Mouse (Mus musculus): ENCODE measurements around the gene Faf1. TPM values are rescaled to one million over a fixed set of nuclear protein-coding genes. Genes with fewer than 3 reads are reported as not detected.

Gene Faf1
- total RNA-seq, 1 experiment: 52.3 TPM

- Histone ChIP-seq H3K27ac (ENCODE audit: insufficient read depth, low read depth, low read length, poor library complexity, severe bottlenecking) (no peak overlapping the region), H3K36me3 (ENCODE audit: control insufficient read depth, insufficient read depth, low read length, poor library complexity, severe bottlenecking) (no peaks in the 10 kb centered on the region), H3K4me1 (ENCODE audit: control insufficient read depth in 2 of 2, insufficient read depth in 2 of 2, low read length in 2 of 2, poor library complexity in 1 of 2) (peaks cover 0 to 14% of the 10 kb centered on the region in 2 experiments; a peak in 1 of 4 replicates), H3K9ac (ENCODE audit: insufficient read depth, low read depth, low read length, poor library complexity, severe bottlenecking) (no peak overlapping the region; the same call in 1 of the 2 replicates), H3K9me3 (ENCODE audit: control insufficient read depth, insufficient read depth, low read depth, low read length) (no peaks in the 10 kb centered on the region), H3K4me3 (ENCODE audit: insufficient read depth in 1 of 2, low read depth in 1 of 2, low read length in 2 of 2, poor library complexity in 1 of 2, severe bottlenecking in 1 of 2) (peak overlapping the region; percentile 34 to 66)
- DNase-seq (ENCODE audit: low read depth, low spot score): no peak
- TF ChIP-seq ZC3H11A (IDR thresholded peaks at IDR 0.05; ENCODE audit: borderline replicate concordance, low read depth, low read length) (no peak), HCFC1 (IDR thresholded peaks at IDR 0.05; ENCODE audit: borderline replicate concordance, insufficient read depth, low read length) (no peak)
- in situ Hi-C loops (cut with MboI; ENCODE audit: low sequenced_read_pairs in 2 of 2, unreplicated experiment in 2 of 2): loop anchor here in 1 of 2 experiments (5.0 kb wide), 1 partner anchor 323 kb away; no protein-coding TSS in a partner anchor
Measured at GRCm38 (mm10) chr4:109980321-109981082, 304.1 kb downstream of the Faf1 start.

GRCm38 (mm10) chr4:109981083-109981870 lies 304.9 kb downstream of the Faf1 start:
- Histone ChIP-seq H3K4me1 (ENCODE audit: control insufficient read depth in 2 of 2, insufficient read depth in 2 of 2, low read length in 2 of 2, poor library complexity in 1 of 2) (peaks cover 0 to 14% of the 10 kb centered on the region in 2 experiments; a peak in 1 of 4 replicates), H3K9ac (ENCODE audit: insufficient read depth, low read depth, low read length, poor library complexity, severe bottlenecking) (no peak overlapping the region; the same call in 1 of the 2 replicates), H3K27ac (ENCODE audit: insufficient read depth, low read depth, low read length, poor library complexity, severe bottlenecking) (no peak overlapping the region), H3K4me3 (ENCODE audit: insufficient read depth in 1 of 2, low read depth in 1 of 2, low read length in 2 of 2, poor library complexity in 1 of 2, severe bottlenecking in 1 of 2) (peak overlapping the region in 1 of 2 experiments; percentile 52; a peak in 2 of 4 replicates), H3K36me3 (ENCODE audit: control insufficient read depth, insufficient read depth, low read length, poor library complexity, severe bottlenecking) (no peaks in the 10 kb centered on the region), H3K9me3 (ENCODE audit: control insufficient read depth, insufficient read depth, low read depth, low read length) (no peaks in the 10 kb centered on the region)
- no peak for TF ChIP-seq MAFK (IDR thresholded peaks at IDR 0.05; ENCODE audit: insufficient read depth, low read depth, low read length)
- no peak for TF ChIP-seq HCFC1 (IDR thresholded peaks at IDR 0.05; ENCODE audit: borderline replicate concordance, insufficient read depth, low read length)
- TF ChIP-seq ZNF384 (IDR thresholded peaks at IDR 0.05; ENCODE audit: low read depth, low read length): no peak
- TF ChIP-seq ZC3H11A (IDR thresholded peaks at IDR 0.05; ENCODE audit: borderline replicate concordance, low read depth, low read length): no peak
- TF ChIP-seq CHD2 (IDR thresholded peaks at IDR 0.05; ENCODE audit: low read depth, low read length): no peak
- no peak for DNase-seq (ENCODE audit: low read depth, low spot score)
- in situ Hi-C loops (cut with MboI; ENCODE audit: low sequenced_read_pairs in 2 of 2, unreplicated experiment in 2 of 2): loop anchor here in 1 of 2 experiments (5.0 kb wide), 1 partner anchor 324 kb away; no protein-coding TSS in a partner anchor

GRCm38 (mm10) chr4:109981871-109982680 lies 305.7 kb downstream of the Faf1 start:
- in situ Hi-C loops (cut with MboI; ENCODE audit: low sequenced_read_pairs in 2 of 2, unreplicated experiment in 2 of 2): loop anchor here in 1 of 2 experiments (5.0 kb wide), 1 partner anchor 325 kb away; no protein-coding TSS in a partner anchor
- Histone ChIP-seq H3K4me3 (ENCODE audit: insufficient read depth in 1 of 2, low read depth in 1 of 2, low read length in 2 of 2, poor library complexity in 1 of 2, severe bottlenecking in 1 of 2) (peak overlapping the region in 1 of 2 experiments; percentile 52; a peak in 3 of 4 replicates), H3K27ac (ENCODE audit: insufficient read depth, low read depth, low read length, poor library complexity, severe bottlenecking) (no peak overlapping the region), H3K36me3 (ENCODE audit: control insufficient read depth, insufficient read depth, low read length, poor library complexity, severe bottlenecking) (no peaks in the 10 kb centered on the region), H3K9me3 (ENCODE audit: control insufficient read depth, insufficient read depth, low read depth, low read length) (no peaks in the 10 kb centered on the region), H3K9ac (ENCODE audit: insufficient read depth, low read depth, low read length, poor library complexity, severe bottlenecking) (peak overlapping the region; percentile 42), H3K4me1 (ENCODE audit: control insufficient read depth in 2 of 2, insufficient read depth in 2 of 2, low read length in 2 of 2, poor library complexity in 1 of 2) (peaks cover 0 to 12% of the 10 kb centered on the region in 2 experiments; a peak in 1 of 4 replicates)
- DNase-seq (ENCODE audit: low read depth, low spot score): no peak
- TF ChIP-seq ZC3H11A (IDR thresholded peaks at IDR 0.05; ENCODE audit: borderline replicate concordance, low read depth, low read length) (no peak), HCFC1 (IDR thresholded peaks at IDR 0.05; ENCODE audit: borderline replicate concordance, insufficient read depth, low read length) (no peak)

- no peaks in the 10 kb centered on the region for H3K9me3 ChIP-seq (ENCODE audit: control insufficient read depth, insufficient read depth, low read depth, low read length)
- H3K4me3 ChIP-seq (ENCODE audit: insufficient read depth in 1 of 2, low read depth in 1 of 2, low read length in 2 of 2, poor library complexity in 1 of 2, severe bottlenecking in 1 of 2): peak overlapping the region in 1 of 2 experiments; percentile 52; a peak in 2 of 4 replicates
- peak overlapping the region; percentile 34; the same call in 1 of the 2 replicates for H3K9ac ChIP-seq (ENCODE audit: insufficient read depth, low read depth, low read length, poor library complexity, severe bottlenecking)
- H3K4me1 ChIP-seq (ENCODE audit: control insufficient read depth in 2 of 2, insufficient read depth in 2 of 2, low read length in 2 of 2, poor library complexity in 1 of 2): peaks cover 0 to 11% of the 10 kb centered on the region in 2 experiments; a peak in 1 of 4 replicates
- in situ Hi-C loops (cut with MboI; ENCODE audit: low sequenced_read_pairs in 2 of 2, unreplicated experiment in 2 of 2): loop anchor here in 1 of 2 experiments (5.0 kb wide), 1 partner anchor 325 kb away; no protein-coding TSS in a partner anchor
- no peak for TF ChIP-seq ZC3H11A (IDR thresholded peaks at IDR 0.05; ENCODE audit: borderline replicate concordance, low read depth, low read length)
- no peak for TF ChIP-seq CHD2 (IDR thresholded peaks at IDR 0.05; ENCODE audit: low read depth, low read length)
- TF ChIP-seq HCFC1 (IDR thresholded peaks at IDR 0.05; ENCODE audit: borderline replicate concordance, insufficient read depth, low read length): no peak
- no peak for TF ChIP-seq MAFK (IDR thresholded peaks at IDR 0.05; ENCODE audit: insufficient read depth, low read depth, low read length)
- TF ChIP-seq ZNF384 (IDR thresholded peaks at IDR 0.05; ENCODE audit: low read depth, low read length): no peak
- H3K27ac ChIP-seq (ENCODE audit: insufficient read depth, low read depth, low read length, poor library complexity, severe bottlenecking): no peak overlapping the region
- no peak for DNase-seq (ENCODE audit: low read depth, low spot score)
- no peaks in the 10 kb centered on the region for H3K36me3 ChIP-seq (ENCODE audit: control insufficient read depth, insufficient read depth, low read length, poor library complexity, severe bottlenecking)
Measured at GRCm38 (mm10) chr4:109982681-109983265, 306.4 kb downstream of the Faf1 start.
